Mouse (Mus musculus): ENCODE data around the gene Aig1.

GRCm38 (mm10) chr10:13623735-13624134 is 245.0 kb downstream of the Aig1 start:
- TF ChIP-seq CTCF (IDR thresholded peaks at IDR 0.05; ENCODE audit: borderline replicate concordance, insufficient read depth, low read length) (no peak), POLR2A (IDR thresholded peaks at IDR 0.05; ENCODE audit: low read depth, low read length) (no peak)

All from embryonic fibroblast, embryonic 13.5 days (primary cell).